Comparison of ENCODE assay signal across 8 mouse cellular contexts in genomic region chr9:52098600-52098999, GRCm38 (mm10). TPM values are rescaled to one million over a fixed set of nuclear protein-coding genes. Genes with fewer than 3 reads are reported as not detected.
DNase-seq lines count a peak whose midpoint lies in the region; ATAC-seq lines count a peak whose summit lies in the region.

No protein-coding gene starts in this region.

- no peak overlapping the region for H3K9ac ChIP-seq in limb, embryonic 12.5 days (replicated peaks)

- H3K27me3 ChIP-seq in limb, embryonic 12.5 days: no peaks in the 10 kb centered on the region

- no peak overlapping the region for H3K4me3 ChIP-seq in limb, embryonic 12.5 days (replicated peaks)

- H3K4me2 ChIP-seq in limb, embryonic 12.5 days: no peak overlapping the region

- H3K27ac ChIP-seq in limb, embryonic 12.5 days: no peak overlapping the region

- no peaks in the 10 kb centered on the region for H3K36me3 ChIP-seq in limb, embryonic 12.5 days

- peak; percentile 47 to 67 for DNase-seq in urinary bladder, adult 18-20 months (ENCODE audit: low spot score in 2 of 2)
- no peak for DNase-seq in urinary bladder, postnatal 10 days (ENCODE audit: low spot score)
- peak; percentile 81 for DNase-seq in embryo, embryonic 11 days
- DNase-seq in kidney, adult 8-10 months: peak; percentile 72 to 88
- DNase-seq in monocyte, adult 2 months (ENCODE audit: low read depth in 1 of 2, low spot score in 2 of 2): peak; percentile 31 to 57
- DNase-seq in spleen, postnatal 14 days (ENCODE audit: low spot score in 2 of 2): peak; percentile 52 to 67

- WGBS in limb, embryonic 12.5 days: 4% methylated on average over 7 of the region's 7 CpGs

- peaks cover 13% of the 10 kb centered on the region; the same call in 1 of the 2 replicates for H3K4me1 ChIP-seq in limb, embryonic 12.5 days (replicated peaks)

- H3K9me3 ChIP-seq in limb, embryonic 12.5 days: no peaks in the 10 kb centered on the region

- ATAC-seq in granulocyte monocyte progenitor cell, adult 5-6 weeks (replicated peaks; ENCODE audit: poor library complexity, severe bottlenecking): peak; percentile 88
- 0 out of 2 replicates have a peak, but pooled peaks have one; percentile 70 for ATAC-seq in limb, embryonic 12.5 days (ENCODE audit: insufficient number of reproducible peaks, insufficient read depth, low FRiP score, low TSS enrichment, low read depth)

RNA-seq across cellular contexts. Expression of gene Rdx, which starts 51.6 kb away (rescaled TPM):
- total RNA-seq in granulocyte monocyte progenitor cell, adult 5-6 weeks (2014; fragmentation: Nextera tagmentation): 76.5 and 83.0 TPM in 2 replicates
- total RNA-seq in granulocyte monocyte progenitor cell, adult 5-6 weeks (2017): 178 and 213 TPM in 2 replicates
- 153 and 159 TPM in 2 replicates for polyA plus RNA-seq in limb, embryonic 12.5 days (2016; fragmentation: Nextera tagmentation; extraction: Ambion mirVana)
